Mouse (Mus musculus) 3134 (cell line): ENCODE results near the gene Cpa5.

ENCODE experiments used
- DNase-seq: peaks from one replicate; pipeline ENCODE4 v3.0.0-alpha.2; 2011; ENCODE audit warnings: low spot score; ENCODE audit not compliant: insufficient read length; ENCODE audit errors: extremely low read depth

Cpa5 gene

GRCm38 (mm10) chr6:30610710-30611109 is at the start of gene Cpa5:
TSS of gene Cpa5 (plus strand) at chr6:30611010.
- no peak for DNase-seq

GRCm38 (mm10) chr6:30562132-30562531 is 48.7 kb upstream of the Cpa5 start:
- DNase-seq = peak; percentile 42

- no peak for DNase-seq
Measured at GRCm38 (mm10) chr6:30563575-30563974, 47.2 kb upstream of the Cpa5 start.

GRCm38 (mm10) chr6:30564051-30564450 is 46.8 kb upstream of the Cpa5 start:
- no peak for DNase-seq

GRCm38 (mm10) chr6:30568069-30568468 is 42.7 kb upstream of the Cpa5 start, which contains the start of gene Cpa4:
TSS of gene Cpa4 (plus strand) at chr6:30568369.
- DNase-seq = no peak

GRCm38 (mm10) chr6:30569331-30569730 is 41.5 kb upstream of the Cpa5 start:
- DNase-seq = no peak

- no peak for DNase-seq
Measured at GRCm38 (mm10) chr6:30570012-30570411, 40.8 kb upstream of the Cpa5 start.

GRCm38 (mm10) chr6:30572456-30573311 is 38.1 kb upstream of the Cpa5 start:
- no peak for DNase-seq

GRCm38 (mm10) chr6:30573380-30573779 is 37.4 kb upstream of the Cpa5 start:
- no peak for DNase-seq

- DNase-seq = no peak
Measured at GRCm38 (mm10) chr6:30574945-30575344, 35.9 kb upstream of the Cpa5 start.

GRCm38 (mm10) chr6:30576477-30577203 is 34.2 kb upstream of the Cpa5 start:
- DNase-seq = no peak

GRCm38 (mm10) chr6:30579961-30580840 is 30.6 kb upstream of the Cpa5 start:
- DNase-seq = no peak

- no peak for DNase-seq
Measured at GRCm38 (mm10) chr6:30580841-30581176, 30.0 kb upstream of the Cpa5 start.

- DNase-seq = no peak
Measured at GRCm38 (mm10) chr6:30586886-30587442, 23.8 kb upstream of the Cpa5 start.

- DNase-seq = no peak
Measured at GRCm38 (mm10) chr6:30589819-30590218, 21.0 kb upstream of the Cpa5 start.

- DNase-seq = no peak
Measured at GRCm38 (mm10) chr6:30591851-30592404, 18.9 kb upstream of the Cpa5 start.

GRCm38 (mm10) chr6:30592417-30592974 is 18.3 kb upstream of the Cpa5 start:
- DNase-seq = no peak

- no peak for DNase-seq
Measured at GRCm38 (mm10) chr6:30594364-30594763, 16.4 kb upstream of the Cpa5 start.

- no peak for DNase-seq
Measured at GRCm38 (mm10) chr6:30596230-30596898, 14.4 kb upstream of the Cpa5 start.
